Mouse (Mus musculus): ENCODE results near the gene Adora2b.

GRCm38 (mm10) chr11:62220756-62221510, 27.9 kb upstream of the Adora2b start:
- TF ChIP-seq CTCF (IDR thresholded peaks at IDR 0.05; ENCODE audit: low read depth) (no peak), EP300 (IDR thresholded peaks at IDR 0.05; ENCODE audit: low read depth) (no peak)

Data from liver, embryonic 14.5 days (tissue).